Mouse (Mus musculus): Measurements from ENCODE around the gene Slc25a42.

GRCm38 (mm10) chr8:70181903-70182252 lies 30.2 kb downstream of the Slc25a42 start:
- TF ChIP-seq CTCF (IDR thresholded peaks at IDR 0.05; ENCODE audit: low read depth, low read length) (no peak), TAL1 (conservative IDR thresholded peaks at IDR 0.05; ENCODE audit: low read depth, low read length) (no peak), POLR2AphosphoS5 (IDR thresholded peaks at IDR 0.05; ENCODE audit: insufficient replicate concordance, low read depth, low read length) (no peak), GATA1 (IDR thresholded peaks at IDR 0.05; ENCODE audit: borderline replicate concordance, low read length) (no peak)
